Mouse (Mus musculus) ES-Bruce4 (cell line): ENCODE measurements around the gene Lsp1. TPM values are rescaled to one million over a fixed set of nuclear protein-coding genes. Genes with fewer than 3 reads are reported as not detected.

ENCODE experiments used
- H3K27ac ChIP-seq: 2 replicates; pipeline ENCODE4 v1.5.1; 2012; ENCODE audit warnings: low read length, inconsistent platforms; ENCODE audit not compliant: insufficient read depth
- H3K27me3 ChIP-seq: 2 replicates; pipeline ENCODE4 v1.6.1; 2012; ENCODE audit warnings: mild to moderate bottlenecking, low read length, inconsistent platforms; ENCODE audit not compliant: control insufficient read depth, poor library complexity, insufficient read depth, severe bottlenecking
- H3K36me3 ChIP-seq: 2 replicates; pipeline ENCODE4 v1.6.1; 2012; ENCODE audit warnings: inconsistent platforms, mild to moderate bottlenecking, low read length, moderate library complexity; ENCODE audit not compliant: control insufficient read depth, poor library complexity, insufficient read depth, severe bottlenecking
- H3K4me1 ChIP-seq: one replicate; pipeline ENCODE4 v1.8.1; 2011; ENCODE audit warnings: low read length; ENCODE audit not compliant: control insufficient read depth, insufficient read depth
- H3K4me3 ChIP-seq: 2 replicates; pipeline ENCODE4 v1.5.1; 2011; ENCODE audit warnings: low read depth, mild to moderate bottlenecking, low read length
- H3K9ac ChIP-seq: 2 replicates; pipeline ENCODE4 v1.6.1; 2012; ENCODE audit warnings: low read depth, mild to moderate bottlenecking, inconsistent platforms; ENCODE audit not compliant: poor library complexity, severe bottlenecking
- H3K9me3 ChIP-seq: replicated peaks from 2 replicates; pipeline ENCODE4 v1.6.1; 2012; ENCODE audit warnings: mild to moderate bottlenecking, low read length, inconsistent platforms; ENCODE audit not compliant: control insufficient read depth, poor library complexity, insufficient read depth, severe bottlenecking
- CTCF ChIP-seq: IDR thresholded peaks from one replicate; pipeline ENCODE4 v1.8.1; 2011; ENCODE audit warnings: low read depth, low read length
- EP300 ChIP-seq: IDR thresholded peaks from 2 replicates; pipeline ENCODE4 v1.6.1; 2011; ENCODE audit warnings: low read depth, low read length; ENCODE audit not compliant: insufficient read depth
- POLR2A ChIP-seq: IDR thresholded peaks from one replicate; pipeline ENCODE4 v1.8.1; 2011; ENCODE audit warnings: low read length; ENCODE audit not compliant: insufficient read depth
- polyA plus RNA-seq: library from polyadenylated mRNA; stranded (reverse); fragments of >200 nt; gene quantifications from 2 replicates; pipeline ENCODE4 v1.2.4, GENCODE M21; 2011; ENCODE audit warnings: low read depth; ENCODE audit not compliant: missing spikeins, insufficient read depth, insufficient read length

The Lsp1 gene
- polyA plus RNA-seq, 1 experiment = 6.0 TPM

DNA sequence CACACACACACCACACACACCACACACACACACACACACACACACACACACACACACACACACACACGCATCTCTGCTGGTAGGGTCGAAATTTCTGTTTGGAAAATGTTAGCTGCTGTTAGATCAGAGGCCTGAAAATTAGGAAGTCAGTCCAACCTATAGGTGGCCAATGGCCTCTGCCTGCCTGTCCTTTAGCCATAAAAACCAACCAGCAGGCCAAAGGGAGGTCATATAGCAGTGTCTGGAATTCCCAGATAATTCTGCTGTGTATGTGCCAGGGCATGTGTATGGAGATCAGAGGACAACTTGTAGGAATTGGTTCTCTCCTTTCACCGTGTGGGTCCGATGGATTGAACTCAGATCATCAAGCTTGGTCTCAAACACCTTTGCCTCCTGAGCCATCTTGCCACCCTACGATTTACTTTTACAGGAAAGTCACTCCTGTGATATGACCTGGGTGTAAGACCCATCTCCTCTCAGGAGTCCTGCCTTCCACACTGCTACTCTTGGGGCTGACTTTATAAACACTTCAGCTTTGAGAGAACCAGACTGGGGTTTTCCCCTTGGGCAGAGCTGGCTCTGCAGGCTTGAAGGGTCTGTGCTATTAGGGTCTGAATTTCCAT lies 1.8 kb upstream of the Lsp1 start:
- Histone ChIP-seq H3K9ac (no peak overlapping the region), H3K36me3 (no peaks in the 10 kb centered on the region), H3K27ac (no peak overlapping the region), H3K9me3 (no peaks in the 10 kb centered on the region), H3K27me3 (no peaks in the 10 kb centered on the region), H3K4me1 (peaks cover 1% of the 10 kb centered on the region), H3K4me3 (no peak overlapping the region)
- TF ChIP-seq CTCF (no peak), POLR2A (no peak), EP300 (no peak)

DNA sequence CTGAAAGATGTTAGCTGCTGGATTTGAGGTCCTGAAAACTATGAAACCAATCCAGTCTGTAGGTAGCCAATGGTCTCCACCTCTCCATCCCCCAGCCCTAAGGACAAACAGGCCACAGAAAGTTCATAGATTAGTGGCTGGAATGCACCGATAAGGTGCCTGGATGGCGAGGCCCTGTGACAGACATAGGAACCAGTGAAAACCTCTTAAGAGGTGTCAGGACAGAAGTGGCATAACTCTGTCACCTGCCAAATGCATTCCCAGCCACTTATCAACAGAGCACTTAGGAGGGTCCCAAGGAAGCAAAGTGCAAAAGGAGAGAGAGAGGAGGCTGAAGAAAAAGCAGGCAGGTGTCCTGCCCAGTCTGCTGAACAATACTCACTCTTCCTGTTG lies 1.3 kb upstream of the Lsp1 start:
- H3K9me3 ChIP-seq = no peaks in the 10 kb centered on the region
- no peak overlapping the region for H3K27ac ChIP-seq
- H3K4me1 ChIP-seq = peaks cover 1% of the 10 kb centered on the region
- no peaks in the 10 kb centered on the region for H3K36me3 ChIP-seq
- no peaks in the 10 kb centered on the region for H3K27me3 ChIP-seq
- H3K4me3 ChIP-seq = no peak overlapping the region
- H3K9ac ChIP-seq = no peak overlapping the region
- TF ChIP-seq CTCF (no peak), POLR2A (no peak), EP300 (no peak)

DNA sequence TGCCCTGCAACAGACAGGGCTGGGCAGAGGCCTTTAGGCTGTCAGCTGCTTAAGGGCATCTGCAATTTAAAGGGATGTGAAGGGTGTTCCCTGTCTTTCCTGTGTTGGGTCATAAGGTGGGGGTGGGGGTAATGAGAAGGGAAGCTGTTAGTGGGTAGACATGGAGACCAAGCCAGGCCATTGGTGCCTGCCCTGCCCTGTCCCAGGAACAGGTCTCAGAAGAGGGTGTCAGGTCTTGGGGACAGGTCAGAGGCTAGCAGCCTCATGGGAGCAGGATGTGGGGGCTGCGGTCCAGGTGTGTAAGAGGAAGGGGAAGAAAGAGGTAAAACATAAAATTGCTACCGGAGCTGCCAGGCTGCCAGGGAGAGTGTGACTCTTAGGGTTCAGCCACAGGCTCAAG lies 837 bp downstream of the Lsp1 start:
- Histone ChIP-seq H3K4me1 (no peaks in the 10 kb centered on the region), H3K36me3 (no peaks in the 10 kb centered on the region), H3K27ac (no peak overlapping the region), H3K27me3 (no peaks in the 10 kb centered on the region), H3K9me3 (no peaks in the 10 kb centered on the region), H3K9ac (no peak overlapping the region), H3K4me3 (no peak overlapping the region)
- no peak for TF ChIP-seq EP300
- no peak for TF ChIP-seq CTCF
- no peak for TF ChIP-seq POLR2A

DNA sequence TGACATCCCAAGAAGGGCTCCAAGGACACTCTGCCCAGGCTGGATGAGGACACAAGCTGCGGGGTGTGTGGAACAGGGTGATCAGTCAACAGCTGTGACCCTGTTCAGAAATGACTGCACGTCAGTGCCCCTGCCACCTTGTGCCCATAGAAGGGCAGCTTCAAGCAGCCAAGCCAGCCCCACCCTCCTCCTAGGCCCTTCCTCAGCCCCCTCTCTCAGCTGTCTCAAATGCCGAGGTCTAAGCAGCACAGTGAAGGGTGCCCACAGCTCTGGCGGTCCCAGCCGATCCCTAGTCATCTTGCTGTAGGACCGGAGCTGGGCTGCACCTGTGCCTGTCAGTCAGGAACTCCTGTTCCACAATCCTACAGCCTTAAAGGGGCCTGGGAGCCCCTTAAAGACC lies 1.6 kb downstream of the Lsp1 start:
- H3K4me3 ChIP-seq = no peak overlapping the region
- no peak overlapping the region for H3K27ac ChIP-seq
- TF ChIP-seq CTCF = no peak
- TF ChIP-seq POLR2A = no peak
- TF ChIP-seq EP300 = no peak
- no peaks in the 10 kb centered on the region for H3K27me3 ChIP-seq
- H3K9me3 ChIP-seq = no peaks in the 10 kb centered on the region
- H3K4me1 ChIP-seq = no peaks in the 10 kb centered on the region
- no peak overlapping the region for H3K9ac ChIP-seq
- H3K36me3 ChIP-seq = no peaks in the 10 kb centered on the region

DNA sequence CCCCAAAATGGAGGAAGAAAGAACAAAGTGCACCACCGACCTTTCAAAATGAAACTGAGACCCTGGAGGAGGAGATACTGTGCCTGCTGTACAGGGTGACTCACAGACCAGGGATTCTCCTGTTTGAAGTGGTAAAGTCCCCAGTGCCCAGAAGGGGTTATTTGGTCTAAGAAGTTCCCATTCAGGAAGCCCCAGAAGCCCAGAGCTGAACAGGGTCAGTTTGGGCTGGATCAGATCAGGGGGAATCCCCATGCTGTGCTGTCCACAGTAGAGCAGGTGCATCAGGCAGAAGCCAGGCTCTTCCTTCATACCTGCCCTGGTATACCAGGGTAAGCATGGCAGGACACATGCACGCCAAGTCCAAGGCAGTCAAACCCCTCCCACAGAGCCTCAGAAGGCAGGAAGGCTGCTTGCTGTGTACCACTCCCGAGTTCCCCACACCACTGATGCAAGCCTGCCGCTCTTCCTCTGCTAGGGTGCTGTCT lies 2.0 kb downstream of the Lsp1 start:
- H3K9me3 ChIP-seq = no peaks in the 10 kb centered on the region
- H3K27me3 ChIP-seq = no peaks in the 10 kb centered on the region
- no peak overlapping the region for H3K27ac ChIP-seq
- no peak overlapping the region for H3K4me3 ChIP-seq
- no peaks in the 10 kb centered on the region for H3K4me1 ChIP-seq
- TF ChIP-seq CTCF (no peak), EP300 (no peak), POLR2A (no peak)
- no peaks in the 10 kb centered on the region for H3K36me3 ChIP-seq
- no peak overlapping the region for H3K9ac ChIP-seq

DNA sequence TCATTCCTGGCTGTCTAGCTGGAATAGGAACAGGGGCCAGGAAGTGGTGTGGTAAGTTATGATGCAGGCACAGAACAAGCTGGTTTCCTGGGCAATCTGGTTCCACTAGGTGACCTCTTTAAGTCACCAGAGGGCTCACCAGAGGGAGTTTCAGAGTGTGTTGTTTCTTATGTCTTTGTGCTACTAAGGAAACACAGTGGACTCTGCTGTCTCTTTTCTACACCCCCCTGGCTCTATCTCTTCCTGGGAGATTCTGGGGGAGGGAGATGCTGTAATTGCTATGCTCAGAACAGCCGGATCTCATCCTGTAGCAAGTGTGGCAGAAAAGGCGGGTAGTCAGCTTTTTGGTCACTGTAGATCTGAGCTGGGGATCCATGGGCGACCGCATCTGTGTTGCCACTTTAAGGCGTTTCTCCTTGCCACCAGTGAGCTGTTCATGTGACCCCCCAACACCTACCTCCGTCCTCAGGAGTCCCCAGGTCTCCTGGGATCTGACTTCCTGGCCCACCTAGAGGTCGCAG lies 9.6 kb downstream of the Lsp1 start:
- Histone ChIP-seq H3K27ac (no peak overlapping the region), H3K4me1 (no peaks in the 10 kb centered on the region), H3K36me3 (no peaks in the 10 kb centered on the region), H3K4me3 (no peak overlapping the region), H3K9me3 (no peaks in the 10 kb centered on the region), H3K9ac (no peak overlapping the region), H3K27me3 (no peaks in the 10 kb centered on the region)
- TF ChIP-seq EP300 (no peak), POLR2A (no peak)
